Mouse (Mus musculus) cerebellum, adult 2 months (tissue): ENCODE data around the gene Ppargc1a. TPM values are rescaled to one million over a fixed set of nuclear protein-coding genes. Genes with fewer than 3 reads are reported as not detected.

Experiments used
- DNase-seq, 2 experiments: peaks; one replicate each; pipeline ENCODE4 v3.0.0; 2021
- H3K27ac ChIP-seq: fragments of 200-500 bp; 2 replicates; pipeline ENCODE4 v1.5.1; 2012; ENCODE audit warnings: low read length, control low read depth, inconsistent platforms; ENCODE audit not compliant: insufficient read depth
- H3K27me3 ChIP-seq: fragments of 200-500 bp; 2 replicates; pipeline ENCODE4 v1.6.1; 2012; ENCODE audit warnings: inconsistent platforms, mild to moderate bottlenecking, low read length, moderate library complexity; ENCODE audit not compliant: control insufficient read depth, insufficient read depth
- H3K4me1 ChIP-seq: fragments of 200-500 bp; 2 replicates; pipeline ENCODE4 v1.6.1; 2011; ENCODE audit warnings: low read length; ENCODE audit not compliant: control insufficient read depth, insufficient read depth
- H3K4me3 ChIP-seq: fragments of 200-500 bp; replicated peaks from 2 replicates; pipeline ENCODE3; 2011; ENCODE audit warnings: mild to moderate bottlenecking, low read depth, low read length, control low read depth; ENCODE audit not compliant: insufficient read depth
- CTCF ChIP-seq: fragments of 200-500 bp; IDR thresholded peaks from 2 replicates; pipeline ENCODE4 v1.5.1; 2011; ENCODE audit warnings: low read depth, mild to moderate bottlenecking, control low read depth, low read length, moderate library complexity, borderline replicate concordance; ENCODE audit not compliant: insufficient read depth
- POLR2A ChIP-seq: fragments of 200-500 bp; IDR thresholded peaks from 2 replicates; pipeline ENCODE4 v1.6.1; 2011; ENCODE audit warnings: low read length, control low read depth, borderline replicate concordance; ENCODE audit not compliant: insufficient read depth
- WGBS: fragments of 180-500 bp; shearing (Covaris S2); methylation state at CpG from one replicate; pipeline ENCODE4 v1.1.7; 2018; 5-methylcytosine and 5-hydroxymethylcytosine counted together
- polyA plus RNA-seq: library from polyadenylated mRNA; depleted of rRNA; stranded (reverse); fragments of >200 nt; gene quantifications from 2 replicates; pipeline ENCODE4 v1.2.3, GENCODE M21; 2012

Gene Ppargc1a
- polyA plus RNA-seq, 1 experiment, result 25.9 TPM

GRCm38 (mm10) chr5:51568198-51568690 is 718 bp upstream of the Ppargc1a start:
- DNase-seq, result peak in 1 of 2 experiments; percentile 28
- Histone ChIP-seq H3K27me3 (no peaks in the 10 kb centered on the region), H3K4me1 (no peaks in the 10 kb centered on the region), H3K27ac (no peak overlapping the region), H3K4me3 (no peak overlapping the region)
- 39% methylated on average over 8 of the region's 8 CpGs for WGBS
- TF ChIP-seq CTCF (no peak), POLR2A (no peak)

- H3K27me3 ChIP-seq, result no peaks in the 10 kb centered on the region
- no peak for DNase-seq
- no peak overlapping the region for H3K4me3 ChIP-seq
- 67% methylated on average over 2 of the region's 2 CpGs for WGBS
- TF ChIP-seq CTCF (no peak), POLR2A (no peak)
- no peak overlapping the region for H3K27ac ChIP-seq
- H3K4me1 ChIP-seq, result no peaks in the 10 kb centered on the region
Observed at GRCm38 (mm10) chr5:51565672-51566071, 1.9 kb downstream of the Ppargc1a start.

- no peak overlapping the region for H3K4me3 ChIP-seq
- DNase-seq, result no peak
- no peak overlapping the region for H3K27ac ChIP-seq
- TF ChIP-seq POLR2A (no peak), CTCF (no peak)
- H3K27me3 ChIP-seq, result no peaks in the 10 kb centered on the region
- no peaks in the 10 kb centered on the region for H3K4me1 ChIP-seq
Observed at GRCm38 (mm10) chr5:51565038-51565437, 2.5 kb downstream of the Ppargc1a start.

GRCm38 (mm10) chr5:51563574-51563973 is 4.0 kb downstream of the Ppargc1a start:
- H3K4me3 ChIP-seq, result no peak overlapping the region
- H3K27me3 ChIP-seq, result no peaks in the 10 kb centered on the region
- TF ChIP-seq POLR2A (no peak), CTCF (no peak)
- no peaks in the 10 kb centered on the region for H3K4me1 ChIP-seq
- no peak for DNase-seq
- H3K27ac ChIP-seq, result no peak overlapping the region
- WGBS, result 81% methylated on average over 3 of the region's 3 CpGs

- TF ChIP-seq CTCF, result no peak
- TF ChIP-seq POLR2A, result no peak
- Histone ChIP-seq H3K4me3 (no peak overlapping the region), H3K4me1 (no peaks in the 10 kb centered on the region), H3K27ac (no peak overlapping the region), H3K27me3 (no peaks in the 10 kb centered on the region)
- WGBS, result 82% methylated on average over 4 of the region's 4 CpGs
- no peak for DNase-seq
Observed at GRCm38 (mm10) chr5:51557607-51558278, 9.8 kb downstream of the Ppargc1a start.

GRCm38 (mm10) chr5:51553671-51554070 is 13.9 kb downstream of the Ppargc1a start:
- no peak for TF ChIP-seq CTCF
- no peak for TF ChIP-seq POLR2A
- DNase-seq, result peak; percentile 43 to 51
- Histone ChIP-seq H3K27ac (no peak overlapping the region), H3K27me3 (no peaks in the 10 kb centered on the region), H3K4me3 (peak overlapping the region; percentile 68), H3K4me1 (no peaks in the 10 kb centered on the region)
- WGBS, result 2% methylated on average over 5 of the region's 5 CpGs

GRCm38 (mm10) chr5:51553251-51553650 is 14.3 kb downstream of the Ppargc1a start:
- WGBS, result 3% methylated on average over 5 of the region's 5 CpGs
- Histone ChIP-seq H3K27me3 (no peaks in the 10 kb centered on the region), H3K4me3 (peak overlapping the region; percentile 68), H3K27ac (no peak overlapping the region), H3K4me1 (no peaks in the 10 kb centered on the region)
- no peak for DNase-seq
- no peak for TF ChIP-seq CTCF
- no peak for TF ChIP-seq POLR2A

- no peak overlapping the region for H3K27ac ChIP-seq
- H3K4me3 ChIP-seq, result peak overlapping the region; percentile 79
- TF ChIP-seq CTCF, result no peak
- no peak for TF ChIP-seq POLR2A
- DNase-seq, result peak; percentile 35 to 39
- H3K4me1 ChIP-seq, result no peaks in the 10 kb centered on the region
- under 1% methylated on average over 24 of the region's 24 CpGs for WGBS
- H3K27me3 ChIP-seq, result no peaks in the 10 kb centered on the region
Observed at GRCm38 (mm10) chr5:51552483-51553091, 14.9 kb downstream of the Ppargc1a start.
